Comparison of ENCODE assay signal across 8 mouse cellular contexts in the genomic region with DNA sequence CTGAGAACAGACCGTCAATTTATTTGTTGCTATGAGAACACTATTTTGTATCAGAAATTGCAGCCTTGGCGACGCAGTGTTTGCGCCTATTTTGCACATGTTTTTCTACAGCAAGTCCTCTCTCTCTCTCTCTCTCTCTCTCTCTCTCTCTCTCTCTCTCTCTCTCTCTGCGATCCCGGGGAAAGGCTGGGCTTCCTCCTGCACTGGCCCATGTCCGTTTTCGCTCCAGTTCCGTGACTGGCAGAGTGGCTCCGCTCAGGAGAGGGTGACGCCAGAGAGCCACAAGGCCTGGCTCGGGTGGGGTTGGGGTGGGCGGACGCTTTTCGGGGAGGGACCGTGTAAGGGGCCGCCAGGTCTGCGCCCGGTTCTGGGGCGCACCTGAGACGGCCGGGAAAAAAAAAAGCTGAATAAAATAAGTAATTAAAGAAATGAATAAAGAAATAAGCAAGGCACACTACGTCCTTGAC. TPM values are rescaled to one million over a fixed set of nuclear protein-coding genes. Genes with fewer than 3 reads are reported as not detected.
DNase-seq lines count a peak whose midpoint lies in the region; ATAC-seq and TF ChIP-seq lines count a peak whose summit lies in the region.

No protein-coding gene starts in this region.

- intact Hi-C loops in left cerebral cortex, adult 2 months (cut with DNase I) = no loop called here

- DNase-seq in T-cell, adult 2 months (ENCODE audit: low spot score) = peak; percentile 69
- peak; percentile 83 to 86 for DNase-seq in cerebellum, postnatal 36 days
- DNase-seq in gastrocnemius, adult 18-20 months (ENCODE audit: low spot score) = peak; percentile 86
- DNase-seq in hindbrain, postnatal 0 days (ENCODE audit: low spot score) = peak; percentile 91
- DNase-seq in left cerebral cortex, adult 2 months (ENCODE audit: extremely low spot score in 1 of 2, low spot score in 2 of 2) = peak; percentile 72 to 76
- peak; percentile 71 to 73 for DNase-seq in right cerebral cortex, adult 2 months (ENCODE audit: low spot score in 2 of 2)
- peak; percentile 83 for DNase-seq in urinary bladder, postnatal 14 days (ENCODE audit: low spot score)

- peak overlapping the region; percentile 100 for H3K27ac ChIP-seq in hindbrain, postnatal 0 days
- H3K27ac ChIP-seq in left cerebral cortex, adult 2 months = peak overlapping the region; percentile 100

- H3K4me2 ChIP-seq in hindbrain, postnatal 0 days (ENCODE audit: low read depth, low read length) = peak overlapping the region; percentile 73

- under 1% methylated on average over 23 of the region's 23 CpGs for WGBS in hindbrain, postnatal 0 days

- H3K4me3 ChIP-seq in hindbrain, postnatal 0 days (ENCODE audit: low read length) = peak overlapping the region; percentile 64
- peak overlapping the region; percentile 100 for H3K4me3 ChIP-seq in left cerebral cortex, adult 2 months

- ATAC-seq in hindbrain, postnatal 0 days = peak; percentile 92
- peak; percentile 69 for ATAC-seq in megakaryocyte, adult 5-6 weeks (ENCODE audit: poor library complexity, severe bottlenecking)

- peak overlapping the region; percentile 97 for H3K9ac ChIP-seq in hindbrain, postnatal 0 days (replicated peaks; ENCODE audit: low read length)

- no peaks in the 10 kb centered on the region for H3K4me1 ChIP-seq in hindbrain, postnatal 0 days (ENCODE audit: insufficient read depth, low read length)

- no peak; the same call in 1 of the 2 replicates for TF ChIP-seq CTCF in hindbrain, postnatal 0 days (IDR thresholded peaks at IDR 0.05; ENCODE audit: low read depth)
- no peak for TF ChIP-seq CTCF in left cerebral cortex, adult 2 months (IDR thresholded peaks at IDR 0.05)

- no peaks in the 10 kb centered on the region for H3K27me3 ChIP-seq in hindbrain, postnatal 0 days (ENCODE audit: insufficient read depth, low read length)

- no peaks in the 10 kb centered on the region for H3K9me3 ChIP-seq in hindbrain, postnatal 0 days (ENCODE audit: low read length)

- H3K36me3 ChIP-seq in hindbrain, postnatal 0 days (ENCODE audit: insufficient read depth, low read length) = no peaks in the 10 kb centered on the region

RNA-seq across cellular contexts. Expression of gene Efcab2, which starts 0.4 kb away (rescaled TPM):
- total RNA-seq in gastrocnemius, adult 18-20 months (2021) = 10 to 100 TPM; 12.5 to 14.0 TPM
- 2.5 and 2.9 TPM in 2 replicates for total RNA-seq in hindbrain, postnatal 0 days (2014; rRNA removed)
- polyA plus RNA-seq in hindbrain, postnatal 0 days (2015; fragmentation: Nextera tagmentation; extraction: Ambion mirVana) = 12.7 and 14.0 TPM in 2 replicates
- total RNA-seq in left cerebral cortex, adult 2 months (2021) = 10 to 100 TPM in 1 of 2 experiments, 1 to 10 TPM in 1; 8.9 to 10.8 TPM
- total RNA-seq in megakaryocyte, adult 5-6 weeks (2015) = 0.80 and 1.2 TPM in 2 replicates
- total RNA-seq in megakaryocyte, adult 5-6 weeks (2017) = 2.0 and 2.8 TPM in 2 replicates

Comparison
In these comparisons a context has a peak if more than half of its experiments do, and no peak if none do; other contexts are left out.
1. Peak in every context shown above with its lines: DNase-seq, ATAC-seq, H3K4me3 ChIP-seq and H3K27ac ChIP-seq.